Mouse (Mus musculus): ENCODE measurements around the gene Pomt1.

- TF ChIP-seq EP300 (IDR thresholded peaks at IDR 0.05; ENCODE audit: low read depth) (no peak), CTCF (IDR thresholded peaks at IDR 0.05; ENCODE audit: low read depth) (no peak)
Observed at GRCm38 (mm10) chr2:32253352-32253751, 17.0 kb downstream of the Pomt1 start.
